ENCODE assay signal across 8 mouse cellular contexts in the genomic region with DNA sequence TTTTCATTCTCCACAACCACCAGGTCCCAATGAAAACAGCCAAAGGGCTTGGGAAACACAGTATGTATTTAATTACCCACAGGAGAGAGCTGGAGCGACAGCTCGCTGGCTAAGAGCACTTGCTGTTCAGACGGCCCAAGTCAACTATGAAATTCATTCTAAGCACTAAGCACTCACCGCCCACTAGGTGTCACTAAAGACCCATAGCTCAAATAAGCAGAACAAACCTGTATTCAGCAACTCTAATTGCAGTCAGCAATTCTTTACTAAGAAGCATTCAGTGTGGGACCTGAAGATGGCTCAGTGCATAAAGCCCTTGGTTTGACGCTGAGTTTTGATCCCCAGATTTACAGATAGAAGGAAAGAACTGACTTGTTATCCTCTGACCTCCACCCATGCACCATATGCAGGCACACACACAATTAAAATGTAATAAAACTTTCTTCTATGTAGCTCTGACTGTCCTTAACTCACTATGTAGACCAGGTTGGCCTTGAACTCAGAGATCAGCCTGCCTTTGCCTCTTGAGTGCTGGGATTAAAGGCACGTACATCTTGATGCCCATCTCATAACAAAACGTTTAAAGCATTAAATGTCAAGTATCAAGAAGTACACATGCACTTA. TPM values are rescaled to one million over a fixed set of nuclear protein-coding genes. Genes with fewer than 3 reads are reported as not detected.
DNase-seq lines count a peak whose midpoint lies in the region; ATAC-seq and TF ChIP-seq lines count a peak whose summit lies in the region.

No protein-coding gene starts in this region.

- H3K4me2 ChIP-seq in kidney, postnatal 0 days (ENCODE audit: low read length): no peak overlapping the region
- no peak overlapping the region for H3K4me2 ChIP-seq in liver, embryonic 11.5 days

- ATAC-seq in kidney, postnatal 0 days (replicated peaks; ENCODE audit: low FRiP score, low read depth): peak; percentile 61; the same call in 1 of the 2 replicates
- peak; percentile 45; the same call in 1 of the 2 replicates for ATAC-seq in liver, embryonic 11.5 days (replicated peaks; ENCODE audit: low FRiP score)

- peak; percentile 83 for DNase-seq in CD4-positive helper T cell, adult 2 months (ENCODE audit: low read depth, low spot score)
- peak; percentile 34 to 51 for DNase-seq in adrenal gland, adult 18-20 months (ENCODE audit: low spot score in 2 of 2)
- DNase-seq in embryo, embryonic 9.5 days (ENCODE audit: extremely low spot score): peak; percentile 75
- DNase-seq in heart, embryonic 10.5 days (ENCODE audit: low spot score): peak; percentile 77
- peak; percentile 94 for DNase-seq in kidney, postnatal 0 days (ENCODE audit: low spot score)
- DNase-seq in liver, embryonic 11.5 days (ENCODE audit: low spot score): no peak
- peak; percentile 61 for DNase-seq in neural tube, embryonic 10.5 days (ENCODE audit: extremely low spot score, low spot score)
- peak; percentile 75 for DNase-seq in telencephalon, adult 2 months (ENCODE audit: low read depth, low spot score)

- H3K27ac ChIP-seq in heart, embryonic 10.5 days: no peak overlapping the region
- H3K27ac ChIP-seq in kidney, postnatal 0 days: no peak overlapping the region
- H3K27ac ChIP-seq in liver, embryonic 11.5 days (ENCODE audit: low read depth, low read length): no peak overlapping the region

- H3K9ac ChIP-seq in kidney, postnatal 0 days (ENCODE audit: low read depth, low read length): no peak overlapping the region
- no peak overlapping the region for H3K9ac ChIP-seq in liver, embryonic 11.5 days (ENCODE audit: low read depth, low read length)

- H3K4me3 ChIP-seq in heart, embryonic 10.5 days: no peak overlapping the region
- H3K4me3 ChIP-seq in kidney, postnatal 0 days (replicated peaks; ENCODE audit: low read depth, low read length): no peak overlapping the region
- no peak overlapping the region for H3K4me3 ChIP-seq in liver, embryonic 11.5 days (ENCODE audit: low read depth, low read length)

- H3K4me1 ChIP-seq in heart, embryonic 10.5 days: no peaks in the 10 kb centered on the region
- H3K4me1 ChIP-seq in kidney, postnatal 0 days (replicated peaks; ENCODE audit: insufficient read depth, low read length): no peaks in the 10 kb centered on the region
- H3K4me1 ChIP-seq in liver, embryonic 11.5 days (replicated peaks; ENCODE audit: control insufficient read depth, insufficient read depth, low read length): no peaks in the 10 kb centered on the region

- no peaks in the 10 kb centered on the region for H3K27me3 ChIP-seq in heart, embryonic 10.5 days (ENCODE audit: insufficient read depth, poor library complexity, severe bottlenecking)
- H3K27me3 ChIP-seq in kidney, postnatal 0 days (ENCODE audit: insufficient read depth, low read length): no peaks in the 10 kb centered on the region
- no peaks in the 10 kb centered on the region for H3K27me3 ChIP-seq in liver, embryonic 11.5 days (replicated peaks; ENCODE audit: control insufficient read depth, insufficient read depth, low read length)

- H3K36me3 ChIP-seq in heart, embryonic 10.5 days: peaks cover 21% of the 10 kb centered on the region
- H3K36me3 ChIP-seq in kidney, postnatal 0 days (ENCODE audit: insufficient read depth, low read length): peaks cover 16% of the 10 kb centered on the region; the same call in 1 of the 2 replicates
- H3K36me3 ChIP-seq in liver, embryonic 11.5 days (ENCODE audit: control insufficient read depth, insufficient read depth, low read length): peaks cover 11% of the 10 kb centered on the region

- H3K9me3 ChIP-seq in heart, embryonic 10.5 days: no peaks in the 10 kb centered on the region
- H3K9me3 ChIP-seq in kidney, postnatal 0 days (replicated peaks; ENCODE audit: low read length): no peaks in the 10 kb centered on the region
- no peaks in the 10 kb centered on the region for H3K9me3 ChIP-seq in liver, embryonic 11.5 days (ENCODE audit: control insufficient read depth, low read length)

- peak; percentile 97 for TF ChIP-seq CTCF in kidney, postnatal 0 days (IDR thresholded peaks at IDR 0.05; ENCODE audit: low read depth)

- 17% methylated on average over 7 of the region's 7 CpGs for WGBS in heart, embryonic 10.5 days
- 20% methylated on average over 7 of the region's 7 CpGs for whole genome bisulfite sequencing in kidney, postnatal 0 days
- 27% methylated on average over 7 of the region's 7 CpGs for WGBS in liver, embryonic 11.5 days

RNA-seq across cellular contexts. Expression of gene Ddx20, which starts 12.7 kb away (rescaled TPM):
- 10 to 100 TPM; 18.5 to 18.9 TPM for total RNA-seq in adrenal gland, adult 18-20 months (2021)
- 30.5 and 37.2 TPM in 2 replicates for polyA plus RNA-seq in heart, embryonic 10.5 days (2016; fragmentation: Nextera tagmentation; extraction: Ambion mirVana)
- 25.2 and 26.0 TPM in 2 replicates for polyA plus RNA-seq in kidney, postnatal 0 days (2015; fragmentation: Nextera tagmentation; extraction: Ambion mirVana)
- polyA plus RNA-seq in liver, embryonic 11.5 days (2014; fragmentation: Nextera tagmentation; extraction: Ambion mirVana): 41.0 and 45.9 TPM in 2 replicates

RNA-seq across cellular contexts. Expression of gene Inka2, which starts 29.7 kb away (rescaled TPM):
- total RNA-seq in adrenal gland, adult 18-20 months (2021): 1 to 10 TPM; 3.8 to 3.9 TPM
- 1.5 and 2.4 TPM in 2 replicates for polyA plus RNA-seq in heart, embryonic 10.5 days (2016; fragmentation: Nextera tagmentation; extraction: Ambion mirVana)
- 0.67 and 0.85 TPM in 2 replicates for polyA plus RNA-seq in kidney, postnatal 0 days (2015; fragmentation: Nextera tagmentation; extraction: Ambion mirVana)
- polyA plus RNA-seq in liver, embryonic 11.5 days (2014; fragmentation: Nextera tagmentation; extraction: Ambion mirVana): 0.23 and 0.36 TPM in 2 replicates
